Mouse (Mus musculus) forebrain, embryonic 16.5 days (tissue): ENCODE measurements at regions not wholly inside any gene's neighbourhood (a gene's known extent, or its start where the extent isn't known, plus 50 kb on each side); places are given as distances from the start of the nearest gene placed in this dataset.
A peak's percentile ranks its signal among the peaks of the same experiment; 100 is the strongest.

Experiments
- ATAC-seq: fragments of 200-750 bp; cut with Nextera tagmentation; 2 replicates; pipeline ENCODE4 v1.8.0; 2017; ENCODE audit warnings: mild to moderate bottlenecking, moderate library complexity
- H3K27ac ChIP-seq: fragments of 300-500 bp; sonication (generic); 2 replicates; pipeline ENCODE4 v1.5.1; 2014; ENCODE audit warnings: low read length, control low read depth
- H3K27me3 ChIP-seq: fragments of 300-500 bp; sonication (generic); replicated peaks from 2 replicates; pipeline ENCODE4 v1.6.1; 2014; ENCODE audit warnings: low read length; ENCODE audit not compliant: control insufficient read depth, insufficient read depth
- H3K36me3 ChIP-seq: fragments of 300-500 bp; sonication (generic); 2 replicates; pipeline ENCODE4 v1.6.1; 2014; ENCODE audit not compliant: control insufficient read depth, insufficient read depth
- H3K4me1 ChIP-seq: fragments of 300-500 bp; sonication (generic); replicated peaks from 2 replicates; pipeline ENCODE4 v1.6.1; 2014; ENCODE audit warnings: low read length; ENCODE audit not compliant: control insufficient read depth, insufficient read depth
- H3K4me2 ChIP-seq: fragments of 300-500 bp; sonication (generic); 2 replicates; pipeline ENCODE4 v1.6.1; 2014; ENCODE audit warnings: mild to moderate bottlenecking, low read length, control low read depth
- H3K4me3 ChIP-seq: fragments of 300-500 bp; sonication (generic); replicated peaks from 2 replicates; pipeline ENCODE4 v1.5.1; 2014; ENCODE audit warnings: mild to moderate bottlenecking, low read length, control low read depth
- H3K9ac ChIP-seq: fragments of 300-500 bp; sonication (generic); replicated peaks from 2 replicates; pipeline ENCODE4 v1.6.1; 2014; ENCODE audit warnings: low read depth, low read length, control low read depth
- H3K9me3 ChIP-seq: fragments of 300-500 bp; sonication (generic); 2 replicates; pipeline ENCODE4 v1.6.1; 2016; ENCODE audit warnings: low read length; ENCODE audit not compliant: control insufficient read depth
- WGBS: fragments of 180-500 bp; shearing (Covaris S2); extraction: QIAGEN DNeasy Blood & Tissue Kit; methylation state at CpG from one replicate; pipeline ENCODE4 v1.1.7; 2014; 5-methylcytosine and 5-hydroxymethylcytosine counted together

- 4% methylated on average over 4 of the region's 4 CpGs for WGBS
These were observed 151.9 kb downstream of the Cd83 start for GRCm38 (mm10) chr13:43936504-43936903.

GRCm38 (mm10) chr13:43938611-43939010 is 154.0 kb downstream of the Cd83 start:
- 42% methylated on average over 7 of the region's 7 CpGs for WGBS
- H3K27ac ChIP-seq, result no peak overlapping the region
- H3K27me3 ChIP-seq, result no peaks in the 10 kb centered on the region
- H3K9ac ChIP-seq, result no peak overlapping the region
- peaks cover 17% of the 10 kb centered on the region for H3K4me1 ChIP-seq
- no peaks in the 10 kb centered on the region for H3K36me3 ChIP-seq
- no peak overlapping the region for H3K4me3 ChIP-seq
- H3K4me2 ChIP-seq, result no peak overlapping the region
- no peaks in the 10 kb centered on the region for H3K9me3 ChIP-seq
- ATAC-seq, result no peak

More at GRCm38 (mm10) chr13:43936504-43936903, 151.9 kb downstream of the Cd83 start:
- H3K27ac ChIP-seq, result no peak overlapping the region
- H3K4me2 ChIP-seq, result no peak overlapping the region
- H3K4me3 ChIP-seq, result no peak overlapping the region
- no peaks in the 10 kb centered on the region for H3K36me3 ChIP-seq
- H3K4me1 ChIP-seq, result peaks cover 17% of the 10 kb centered on the region
- ATAC-seq, result peak; percentile 28; the same call in 1 of the 2 replicates
- H3K27me3 ChIP-seq, result no peaks in the 10 kb centered on the region
- no peaks in the 10 kb centered on the region for H3K9me3 ChIP-seq
- no peak overlapping the region for H3K9ac ChIP-seq

- WGBS, result 18% methylated on average over 4 of the region's 4 CpGs
- peaks cover 17% of the 10 kb centered on the region for H3K4me1 ChIP-seq
- H3K27ac ChIP-seq, result no peak overlapping the region
- peak; percentile 77 for ATAC-seq
- H3K4me3 ChIP-seq, result no peak overlapping the region
- no peak overlapping the region for H3K4me2 ChIP-seq
- no peaks in the 10 kb centered on the region for H3K9me3 ChIP-seq
- H3K27me3 ChIP-seq, result no peaks in the 10 kb centered on the region
- H3K36me3 ChIP-seq, result no peaks in the 10 kb centered on the region
- no peak overlapping the region for H3K9ac ChIP-seq
These were observed 154.8 kb downstream of the Cd83 start for GRCm38 (mm10) chr13:43939375-43939774.

- 70% methylated on average over 8 of the region's 8 CpGs for WGBS
- Histone ChIP-seq H3K4me1 (peaks cover 15% of the 10 kb centered on the region), H3K4me2 (no peak overlapping the region), H3K27ac (no peak overlapping the region), H3K27me3 (no peaks in the 10 kb centered on the region), H3K9ac (no peak overlapping the region), H3K9me3 (no peaks in the 10 kb centered on the region), H3K4me3 (no peak overlapping the region), H3K36me3 (no peaks in the 10 kb centered on the region)
- no peak for ATAC-seq
These were observed 157.2 kb downstream of the Cd83 start for GRCm38 (mm10) chr13:43941731-43942130.

- no peak overlapping the region for H3K27ac ChIP-seq
- no peak overlapping the region for H3K4me2 ChIP-seq
- 54% methylated on average over 3 of the region's 3 CpGs for whole genome bisulfite sequencing
- H3K4me3 ChIP-seq, result no peak overlapping the region
- H3K36me3 ChIP-seq, result no peaks in the 10 kb centered on the region
- H3K27me3 ChIP-seq, result 0 out of 2 replicates have a peak, but pooled peaks cover 4% of the 10 kb centered on the region
- no peak overlapping the region for H3K9ac ChIP-seq
- H3K9me3 ChIP-seq, result no peaks in the 10 kb centered on the region
- peaks cover 13% of the 10 kb centered on the region for H3K4me1 ChIP-seq
- ATAC-seq, result no peak
These were observed 164.0 kb downstream of the Cd83 start for GRCm38 (mm10) chr13:43948606-43949005.

- Histone ChIP-seq H3K4me2 (peak overlapping the region; percentile 28), H3K9ac (no peak overlapping the region), H3K4me3 (no peak overlapping the region), H3K36me3 (no peaks in the 10 kb centered on the region), H3K27me3 (0 out of 2 replicates have a peak, but pooled peaks cover 4% of the 10 kb centered on the region), H3K27ac (no peak overlapping the region), H3K9me3 (no peaks in the 10 kb centered on the region), H3K4me1 (peaks cover 13% of the 10 kb centered on the region)
- peak; percentile 97 for ATAC-seq
- 9% methylated on average over 15 of the region's 15 CpGs for WGBS
These were observed 165.4 kb downstream of the Cd83 start for GRCm38 (mm10) chr13:43949740-43950643.

- Histone ChIP-seq H3K27ac (no peak overlapping the region), H3K4me3 (no peak overlapping the region), H3K9me3 (no peaks in the 10 kb centered on the region), H3K36me3 (no peaks in the 10 kb centered on the region), H3K4me1 (peaks cover 13% of the 10 kb centered on the region), H3K9ac (no peak overlapping the region), H3K27me3 (peaks cover under 1% of the 10 kb centered on the region; the same call in 1 of the 2 replicates), H3K4me2 (no peak overlapping the region)
- no peak for ATAC-seq
- 20% methylated on average over 4 of the region's 4 CpGs for WGBS
These were observed 167.9 kb downstream of the Cd83 start for GRCm38 (mm10) chr13:43952491-43952890.

GRCm38 (mm10) chr13:43952972-43953592 is 168.5 kb downstream of the Cd83 start:
- Histone ChIP-seq H3K4me2 (no peak overlapping the region), H3K27me3 (no peaks in the 10 kb centered on the region; the same call in 1 of the 2 replicates), H3K4me3 (no peak overlapping the region), H3K9ac (no peak overlapping the region), H3K4me1 (peaks cover 13% of the 10 kb centered on the region), H3K36me3 (no peaks in the 10 kb centered on the region), H3K27ac (no peak overlapping the region), H3K9me3 (no peaks in the 10 kb centered on the region)
- no peak for ATAC-seq
- WGBS, result 52% methylated on average over 5 of the region's 5 CpGs

- Histone ChIP-seq H3K4me3 (no peak overlapping the region), H3K27me3 (no peaks in the 10 kb centered on the region; the same call in 1 of the 2 replicates), H3K9me3 (no peaks in the 10 kb centered on the region), H3K27ac (no peak overlapping the region), H3K9ac (no peak overlapping the region), H3K36me3 (no peaks in the 10 kb centered on the region), H3K4me2 (no peak overlapping the region), H3K4me1 (peaks cover 13% of the 10 kb centered on the region)
- 96% methylated on average over 10 of the region's 10 CpGs for WGBS
- ATAC-seq, result no peak
These were observed 170.3 kb downstream of the Cd83 start for GRCm38 (mm10) chr13:43954714-43955393.
